Mouse (Mus musculus): ENCODE results near the gene Desi1. TPM values are rescaled to one million over a fixed set of nuclear protein-coding genes. Genes with fewer than 3 reads are reported as not detected.

Desi1 gene
- polyA plus RNA-seq, 1 experiment from 2014 or later = 23.8 TPM

GRCm38 (mm10) chr15:81964980-81965545 is 68.6 kb downstream of the Desi1 start:
- no peaks in the 10 kb centered on the region for H3K9me3 ChIP-seq (replicated peaks; ENCODE audit: control insufficient read depth, low read length)
- H3K27me3 ChIP-seq (ENCODE audit: control insufficient read depth, insufficient read depth, low read length) = no peaks in the 10 kb centered on the region
- H3K4me3 ChIP-seq (ENCODE audit: low read depth, low read length) = no peak overlapping the region
- no peak overlapping the region for H3K9ac ChIP-seq (ENCODE audit: low read depth, low read length)
- 49% methylated on average over 4 of the region's 4 CpGs for WGBS (ENCODE audit: insufficient replicate concordance)
- no peak overlapping the region for H3K4me2 ChIP-seq
- H3K27ac ChIP-seq (ENCODE audit: low read depth, low read length) = no peak overlapping the region
- no peaks in the 10 kb centered on the region for H3K36me3 ChIP-seq (ENCODE audit: control insufficient read depth, insufficient read depth, low read length)
- H3K4me1 ChIP-seq (ENCODE audit: control insufficient read depth, insufficient read depth, low read length) = peaks cover 3% of the 10 kb centered on the region; the same call in 1 of the 2 replicates
- ATAC-seq (replicated peaks; ENCODE audit: insufficient number of reproducible peaks, low FRiP score, low TSS enrichment) = no peak

- Histone ChIP-seq H3K36me3 (ENCODE audit: control insufficient read depth, insufficient read depth, low read length) (no peaks in the 10 kb centered on the region), H3K4me1 (ENCODE audit: control insufficient read depth, insufficient read depth, low read length) (peaks cover 6% of the 10 kb centered on the region; the same call in 1 of the 2 replicates), H3K27ac (ENCODE audit: low read depth, low read length) (no peak overlapping the region), H3K9ac (ENCODE audit: low read depth, low read length) (no peak overlapping the region), H3K27me3 (ENCODE audit: control insufficient read depth, insufficient read depth, low read length) (no peaks in the 10 kb centered on the region), H3K4me2 (no peak overlapping the region), H3K9me3 (replicated peaks; ENCODE audit: control insufficient read depth, low read length) (no peaks in the 10 kb centered on the region), H3K4me3 (ENCODE audit: low read depth, low read length) (no peak overlapping the region)
- no peak for ATAC-seq (replicated peaks; ENCODE audit: insufficient number of reproducible peaks, low FRiP score, low TSS enrichment)
- WGBS (ENCODE audit: insufficient replicate concordance) = 49% methylated on average over 1 of the region's 1 CpGs
These were observed 69.4 kb downstream of the Desi1 start for GRCm38 (mm10) chr15:81964262-81964661.

GRCm38 (mm10) chr15:81961078-81961451 is 72.6 kb downstream of the Desi1 start:
- 0% methylated on average over 7 of the region's 8 CpGs for whole genome bisulfite sequencing (ENCODE audit: insufficient replicate concordance)
- H3K36me3 ChIP-seq (ENCODE audit: control insufficient read depth, insufficient read depth, low read length) = no peaks in the 10 kb centered on the region
- H3K4me3 ChIP-seq (ENCODE audit: low read depth, low read length) = peak overlapping the region; percentile 69
- 0 out of 2 replicates have a peak overlapping the region, but pooled peaks have one; percentile 12 for H3K9ac ChIP-seq (ENCODE audit: low read depth, low read length)
- no peaks in the 10 kb centered on the region for H3K27me3 ChIP-seq (ENCODE audit: control insufficient read depth, insufficient read depth, low read length)
- peaks cover 6% of the 10 kb centered on the region; the same call in 1 of the 2 replicates for H3K4me1 ChIP-seq (ENCODE audit: control insufficient read depth, insufficient read depth, low read length)
- H3K27ac ChIP-seq (ENCODE audit: low read depth, low read length) = no peak overlapping the region
- peak overlapping the region; percentile 100 for H3K4me2 ChIP-seq
- no peaks in the 10 kb centered on the region for H3K9me3 ChIP-seq (replicated peaks; ENCODE audit: control insufficient read depth, low read length)
- peak; percentile 40; the same call in 1 of the 2 replicates for ATAC-seq (replicated peaks; ENCODE audit: insufficient number of reproducible peaks, low FRiP score, low TSS enrichment)

GRCm38 (mm10) chr15:81960171-81961077 is 73.2 kb downstream of the Desi1 start, which contains the start of gene Pmm1:
Gene Pmm1 (minus strand): TSS chr15:81960930.
- H3K9ac ChIP-seq (ENCODE audit: low read depth, low read length) = peak within 1 kb of the TSS; percentile 72
- no peaks in the 10 kb centered on the region for H3K27me3 ChIP-seq (ENCODE audit: control insufficient read depth, insufficient read depth, low read length)
- peaks cover under 1% of the 10 kb centered on the region; the same call in 1 of the 2 replicates for H3K36me3 ChIP-seq (ENCODE audit: control insufficient read depth, insufficient read depth, low read length)
- peak within 1 kb of the TSS; percentile 73 for H3K27ac ChIP-seq (ENCODE audit: low read depth, low read length)
- H3K4me3 ChIP-seq (ENCODE audit: low read depth, low read length) = peak within 1 kb of the TSS; percentile 69
- H3K4me2 ChIP-seq = peak within 1 kb of the TSS; percentile 100
- ATAC-seq (replicated peaks; ENCODE audit: insufficient number of reproducible peaks, low FRiP score, low TSS enrichment) = peak; percentile 98
- H3K4me1 ChIP-seq (ENCODE audit: control insufficient read depth, insufficient read depth, low read length) = peaks cover 6% of the 10 kb centered on the region; the same call in 1 of the 2 replicates
- H3K9me3 ChIP-seq (replicated peaks; ENCODE audit: control insufficient read depth, low read length) = no peaks in the 10 kb centered on the region
- under 1% methylated on average over 77 of the region's 77 CpGs for WGBS (ENCODE audit: insufficient replicate concordance)

- no peaks in the 10 kb centered on the region for H3K9me3 ChIP-seq (replicated peaks; ENCODE audit: control insufficient read depth, low read length)
- H3K27ac ChIP-seq (ENCODE audit: low read depth, low read length) = no peak overlapping the region
- no peak overlapping the region; the same call in 1 of the 2 replicates for H3K4me2 ChIP-seq
- H3K4me3 ChIP-seq (ENCODE audit: low read depth, low read length) = no peak overlapping the region
- peaks cover 6% of the 10 kb centered on the region; the same call in 1 of the 2 replicates for H3K4me1 ChIP-seq (ENCODE audit: control insufficient read depth, insufficient read depth, low read length)
- 62% methylated on average over 3 of the region's 3 CpGs for WGBS (ENCODE audit: insufficient replicate concordance)
- no peak for ATAC-seq (replicated peaks; ENCODE audit: insufficient number of reproducible peaks, low FRiP score, low TSS enrichment)
- no peaks in the 10 kb centered on the region for H3K27me3 ChIP-seq (ENCODE audit: control insufficient read depth, insufficient read depth, low read length)
- peaks cover 4% of the 10 kb centered on the region; the same call in 1 of the 2 replicates for H3K36me3 ChIP-seq (ENCODE audit: control insufficient read depth, insufficient read depth, low read length)
- H3K9ac ChIP-seq (ENCODE audit: low read depth, low read length) = no peak overlapping the region
These were observed 74.8 kb downstream of the Desi1 start for GRCm38 (mm10) chr15:81958906-81959305.

GRCm38 (mm10) chr15:81957598-81957997 is 76.1 kb downstream of the Desi1 start:
- Histone ChIP-seq H3K4me2 (no peak overlapping the region), H3K4me1 (ENCODE audit: control insufficient read depth, insufficient read depth, low read length) (peaks cover 6% of the 10 kb centered on the region; the same call in 1 of the 2 replicates), H3K27ac (ENCODE audit: low read depth, low read length) (no peak overlapping the region), H3K9ac (ENCODE audit: low read depth, low read length) (no peak overlapping the region), H3K9me3 (replicated peaks; ENCODE audit: control insufficient read depth, low read length) (no peaks in the 10 kb centered on the region), H3K36me3 (ENCODE audit: control insufficient read depth, insufficient read depth, low read length) (peaks cover 4% of the 10 kb centered on the region; the same call in 1 of the 2 replicates), H3K4me3 (ENCODE audit: low read depth, low read length) (no peak overlapping the region), H3K27me3 (ENCODE audit: control insufficient read depth, insufficient read depth, low read length) (no peaks in the 10 kb centered on the region)
- 78% methylated on average over 11 of the region's 11 CpGs for WGBS (ENCODE audit: insufficient replicate concordance)
- no peak for ATAC-seq (replicated peaks; ENCODE audit: insufficient number of reproducible peaks, low FRiP score, low TSS enrichment)

- Histone ChIP-seq H3K4me3 (ENCODE audit: low read depth, low read length) (no peak overlapping the region), H3K9me3 (replicated peaks; ENCODE audit: control insufficient read depth, low read length) (no peaks in the 10 kb centered on the region), H3K9ac (ENCODE audit: low read depth, low read length) (no peak overlapping the region), H3K36me3 (ENCODE audit: control insufficient read depth, insufficient read depth, low read length) (peaks cover 4% of the 10 kb centered on the region; the same call in 1 of the 2 replicates), H3K4me2 (no peak overlapping the region), H3K27ac (ENCODE audit: low read depth, low read length) (no peak overlapping the region), H3K4me1 (ENCODE audit: control insufficient read depth, insufficient read depth, low read length) (peaks cover 6% of the 10 kb centered on the region; the same call in 1 of the 2 replicates), H3K27me3 (ENCODE audit: control insufficient read depth, insufficient read depth, low read length) (no peaks in the 10 kb centered on the region)
- ATAC-seq (replicated peaks; ENCODE audit: insufficient number of reproducible peaks, low FRiP score, low TSS enrichment) = no peak
- WGBS (ENCODE audit: insufficient replicate concordance) = 58% methylated on average over 8 of the region's 8 CpGs
These were observed 77.2 kb downstream of the Desi1 start for GRCm38 (mm10) chr15:81956457-81956856.

- no peak overlapping the region for H3K4me3 ChIP-seq (ENCODE audit: low read depth, low read length)
- no peak overlapping the region for H3K27ac ChIP-seq (ENCODE audit: low read depth, low read length)
- H3K27me3 ChIP-seq (ENCODE audit: control insufficient read depth, insufficient read depth, low read length) = no peaks in the 10 kb centered on the region
- no peak for ATAC-seq (replicated peaks; ENCODE audit: insufficient number of reproducible peaks, low FRiP score, low TSS enrichment)
- no peak overlapping the region for H3K9ac ChIP-seq (ENCODE audit: low read depth, low read length)
- H3K4me2 ChIP-seq = no peak overlapping the region
- no peaks in the 10 kb centered on the region for H3K9me3 ChIP-seq (replicated peaks; ENCODE audit: control insufficient read depth, low read length)
- peaks cover 4% of the 10 kb centered on the region; the same call in 1 of the 2 replicates for H3K36me3 ChIP-seq (ENCODE audit: control insufficient read depth, insufficient read depth, low read length)
- 91% methylated on average over 15 of the region's 15 CpGs for WGBS (ENCODE audit: insufficient replicate concordance)
- peaks cover 5% of the 10 kb centered on the region; the same call in 1 of the 2 replicates for H3K4me1 ChIP-seq (ENCODE audit: control insufficient read depth, insufficient read depth, low read length)
These were observed 78.2 kb downstream of the Desi1 start for GRCm38 (mm10) chr15:81955414-81955813.
